Mouse (Mus musculus) heart, embryonic 10.5 days (tissue): ENCODE data around the gene Igsf23. TPM values are rescaled to one million over a fixed set of nuclear protein-coding genes. Genes with fewer than 3 reads are reported as not detected.
"Not testable (repeated sequence)": the region's sequence is repeated elsewhere in the genome, so short reads cannot be mapped to it uniquely, and the experiment has no call there.

Experiments used
- DNase-seq: peaks from one replicate; pipeline ENCODE4 v3.0.0-alpha.2; 2017; ENCODE audit warnings: low spot score
- H3K27ac ChIP-seq: fragments of 300-500 bp; sonication (generic); 2 replicates; pipeline ENCODE4 v1.5.1; 2016; ENCODE audit warnings: mild to moderate bottlenecking
- H3K27me3 ChIP-seq: fragments of 300-500 bp; sonication (generic); 2 replicates; pipeline ENCODE4 v1.6.1; 2016; ENCODE audit warnings: mild to moderate bottlenecking; ENCODE audit not compliant: poor library complexity, insufficient read depth, severe bottlenecking
- H3K36me3 ChIP-seq: fragments of 300-500 bp; sonication (generic); 2 replicates; pipeline ENCODE4 v1.6.1; 2016; ENCODE audit warnings: mild to moderate bottlenecking, moderate library complexity
- H3K4me1 ChIP-seq: fragments of 300-500 bp; sonication (generic); 2 replicates; pipeline ENCODE4 v1.6.1; 2016; ENCODE audit warnings: mild to moderate bottlenecking
- H3K4me3 ChIP-seq: fragments of 300-500 bp; sonication (generic); 2 replicates; pipeline ENCODE4 v1.5.1; 2016; ENCODE audit warnings: mild to moderate bottlenecking, moderate library complexity
- H3K9me3 ChIP-seq: fragments of 300-500 bp; sonication (generic); 2 replicates; pipeline ENCODE4 v1.6.1; 2016; ENCODE audit warnings: mild to moderate bottlenecking, moderate library complexity
- WGBS: fragments of 180-500 bp; shearing (Covaris S2); methylation state at CpG from one replicate; pipeline ENCODE4 v1.1.7; 2016; 5-methylcytosine and 5-hydroxymethylcytosine counted together
- polyA plus RNA-seq: library from polyadenylated mRNA; unstranded; fragments of >200 nt; fragmentation: Nextera tagmentation; extraction: Ambion mirVana; gene quantifications from 2 replicates; pipeline ENCODE4 v1.2.1, GENCODE M21; 2016

The Igsf23 gene
- polyA plus RNA-seq, result 1.3 and 2.1 TPM in 2 replicates

GRCm38 (mm10) chr7:19950589-19950988 lies at the start of gene Igsf23:
Gene Igsf23 (minus strand): TSS chr7:19950756.
- H3K9me3 ChIP-seq, result no peaks in the 10 kb centered on the region
- 26% methylated on average over 9 of the region's 9 CpGs for WGBS

GRCm38 (mm10) chr7:19996721-19997120 lies 46.2 kb upstream of the Igsf23 start:
- H3K27me3 ChIP-seq, H3K27ac ChIP-seq, H3K36me3 ChIP-seq, H3K4me3 ChIP-seq, H3K9me3 ChIP-seq, H3K4me1 ChIP-seq, DNase-seq: not testable (repeated sequence)
- WGBS, result 54% methylated on average over 3 of the region's 3 CpGs

More at GRCm38 (mm10) chr7:19950589-19950988, at the start of gene Igsf23:
- Histone ChIP-seq H3K4me1 (peaks cover 15% of the 10 kb centered on the region; the same call in 1 of the 2 replicates), H3K4me3 (peak within 1 kb of the TSS; percentile 22), H3K27ac (peak within 1 kb of the TSS; percentile 36; the same call in 1 of the 2 replicates), H3K36me3 (no peaks in the 10 kb centered on the region), H3K27me3 (no peaks in the 10 kb centered on the region)
- DNase-seq, result no peak

GRCm38 (mm10) chr7:19991165-19991564 lies 40.6 kb upstream of the Igsf23 start, which contains the start of gene Nlrp9b:
Gene Nlrp9b (plus strand): TSS chr7:19991465.
- not testable (repeated sequence) for DNase-seq, H3K4me3 ChIP-seq, H3K27me3 ChIP-seq, H3K9me3 ChIP-seq, H3K4me1 ChIP-seq, H3K27ac ChIP-seq, H3K36me3 ChIP-seq
- WGBS, result 44% methylated on average over 8 of the region's 8 CpGs

GRCm38 (mm10) chr7:19971516-19971915 lies 21.0 kb upstream of the Igsf23 start:
- Histone ChIP-seq H3K4me3 (no peak overlapping the region), H3K27me3 (no peaks in the 10 kb centered on the region), H3K36me3 (no peaks in the 10 kb centered on the region), H3K4me1 (no peaks in the 10 kb centered on the region), H3K9me3 (peaks cover 28% of the 10 kb centered on the region), H3K27ac (no peak overlapping the region)
- 86% methylated on average over 4 of the region's 4 CpGs for WGBS
- peak; percentile 24 for DNase-seq

- H3K36me3 ChIP-seq, result no peaks in the 10 kb centered on the region
- H3K27ac ChIP-seq, result no peak overlapping the region
- H3K4me3 ChIP-seq, result no peak overlapping the region
- WGBS, result 86% methylated on average over 8 of the region's 8 CpGs
- H3K9me3 ChIP-seq, result peaks cover 28% of the 10 kb centered on the region
- H3K4me1 ChIP-seq, result no peaks in the 10 kb centered on the region
- peak; percentile 70 for DNase-seq
- H3K27me3 ChIP-seq, result no peaks in the 10 kb centered on the region
These were observed 19.6 kb upstream of the Igsf23 start for GRCm38 (mm10) chr7:19970196-19970595.

- 89% methylated on average over 4 of the region's 4 CpGs for WGBS
- Histone ChIP-seq H3K4me3 (no peak overlapping the region), H3K9me3 (peaks cover 28% of the 10 kb centered on the region), H3K4me1 (no peaks in the 10 kb centered on the region), H3K27ac (no peak overlapping the region), H3K27me3 (no peaks in the 10 kb centered on the region), H3K36me3 (no peaks in the 10 kb centered on the region)
- DNase-seq, result peak; percentile 63
These were observed 19.1 kb upstream of the Igsf23 start for GRCm38 (mm10) chr7:19969541-19970090.

GRCm38 (mm10) chr7:19969106-19969505 lies 18.6 kb upstream of the Igsf23 start:
- Histone ChIP-seq H3K4me1 (no peaks in the 10 kb centered on the region), H3K4me3 (no peak overlapping the region), H3K36me3 (no peaks in the 10 kb centered on the region), H3K27me3 (no peaks in the 10 kb centered on the region), H3K27ac (no peak overlapping the region), H3K9me3 (peaks cover 28% of the 10 kb centered on the region)
- peak; percentile 22 for DNase-seq
- whole genome bisulfite sequencing, result 65% methylated on average over 3 of the region's 3 CpGs

- Histone ChIP-seq H3K27ac (no peak within 1 kb of the TSS), H3K36me3 (no peaks in the 10 kb centered on the region), H3K4me1 (no peaks in the 10 kb centered on the region), H3K27me3 (no peaks in the 10 kb centered on the region), H3K9me3 (peaks cover 16% of the 10 kb centered on the region), H3K4me3 (no peak within 1 kb of the TSS)
- no peak for DNase-seq
- WGBS, result 73% methylated on average over 7 of the region's 7 CpGs
These were observed 14.5 kb upstream of the Igsf23 start, which contains the start of gene Ceacam20 for GRCm38 (mm10) chr7:19964985-19965579. Gene Ceacam20 (plus strand): TSS chr7:19965412.

GRCm38 (mm10) chr7:19962423-19962822 lies 11.9 kb upstream of the Igsf23 start:
- H3K4me1 ChIP-seq, result no peaks in the 10 kb centered on the region
- H3K36me3 ChIP-seq, result no peaks in the 10 kb centered on the region
- no peaks in the 10 kb centered on the region for H3K27me3 ChIP-seq
- 71% methylated on average over 1 of the region's 1 CpGs for WGBS
- no peak overlapping the region for H3K27ac ChIP-seq
- no peak overlapping the region for H3K4me3 ChIP-seq
- DNase-seq, result no peak
- no peaks in the 10 kb centered on the region for H3K9me3 ChIP-seq

- Histone ChIP-seq H3K4me3 (no peak overlapping the region), H3K27me3 (no peaks in the 10 kb centered on the region), H3K4me1 (0 out of 2 replicates have a peak, but pooled peaks cover 5% of the 10 kb centered on the region), H3K9me3 (no peaks in the 10 kb centered on the region), H3K36me3 (no peaks in the 10 kb centered on the region), H3K27ac (no peak overlapping the region)
- 2% methylated on average over 7 of the region's 7 CpGs for WGBS
- DNase-seq, result no peak
These were observed 5.8 kb upstream of the Igsf23 start for GRCm38 (mm10) chr7:19956341-19956781.

GRCm38 (mm10) chr7:19955861-19956260 lies 5.3 kb upstream of the Igsf23 start:
- no peaks in the 10 kb centered on the region for H3K9me3 ChIP-seq
- no peak overlapping the region for H3K27ac ChIP-seq
- no peaks in the 10 kb centered on the region for H3K27me3 ChIP-seq
- H3K36me3 ChIP-seq, result no peaks in the 10 kb centered on the region
- no peak overlapping the region for H3K4me3 ChIP-seq
- 0 out of 2 replicates have a peak, but pooled peaks cover 5% of the 10 kb centered on the region for H3K4me1 ChIP-seq
- no peak for DNase-seq
- WGBS, result 65% methylated on average over 4 of the region's 4 CpGs

- DNase-seq, result no peak
- peaks cover 15% of the 10 kb centered on the region; the same call in 1 of the 2 replicates for H3K4me1 ChIP-seq
- H3K27ac ChIP-seq, result no peak overlapping the region
- no peak overlapping the region for H3K4me3 ChIP-seq
- no peaks in the 10 kb centered on the region for H3K36me3 ChIP-seq
- no peaks in the 10 kb centered on the region for H3K9me3 ChIP-seq
- no peaks in the 10 kb centered on the region for H3K27me3 ChIP-seq
- 52% methylated on average over 9 of the region's 9 CpGs for WGBS
These were observed 2.5 kb upstream of the Igsf23 start for GRCm38 (mm10) chr7:19953054-19953453.

GRCm38 (mm10) chr7:19952320-19952986 lies 1.9 kb upstream of the Igsf23 start:
- H3K9me3 ChIP-seq, result no peaks in the 10 kb centered on the region
- H3K4me3 ChIP-seq, result no peak overlapping the region
- H3K27ac ChIP-seq, result no peak overlapping the region
- 78% methylated on average over 10 of the region's 10 CpGs for WGBS
- peaks cover 15% of the 10 kb centered on the region; the same call in 1 of the 2 replicates for H3K4me1 ChIP-seq
- DNase-seq, result no peak
- no peaks in the 10 kb centered on the region for H3K36me3 ChIP-seq
- no peaks in the 10 kb centered on the region for H3K27me3 ChIP-seq
